In genomic region chr15:26894801-26895229, GRCm38 (mm10) we compare ENCODE assay signal across 8 mouse cellular contexts. TPM values are rescaled to one million over a fixed set of nuclear protein-coding genes. Genes with fewer than 3 reads are reported as not detected.
DNase-seq lines count a peak whose midpoint lies in the region; ATAC-seq and TF ChIP-seq lines count a peak whose summit lies in the region.

No protein-coding gene starts in this region.

- peak overlapping the region; percentile 77 for H3K4me3 ChIP-seq in layer of hippocampus, adult 2 months
- H3K4me3 ChIP-seq in brown adipose tissue, adult 24 weeks (ENCODE audit: insufficient read depth, low read depth, low read length), result peak overlapping the region; percentile 71
- peak overlapping the region; percentile 55 for H3K4me3 ChIP-seq in heart, adult 2 months
- H3K4me3 ChIP-seq in intestine, postnatal 0 days (ENCODE audit: low read depth, low read length), result peak overlapping the region; percentile 68
- H3K4me3 ChIP-seq in liver, embryonic 12.5 days, result peak overlapping the region; percentile 56
- H3K4me3 ChIP-seq in neural tube, embryonic 13.5 days, result peak overlapping the region; percentile 80

- H3K9me3 ChIP-seq in intestine, postnatal 0 days (ENCODE audit: control insufficient read depth), result no peaks in the 10 kb centered on the region
- H3K9me3 ChIP-seq in liver, embryonic 12.5 days (replicated peaks), result no peaks in the 10 kb centered on the region
- no peaks in the 10 kb centered on the region for H3K9me3 ChIP-seq in neural tube, embryonic 13.5 days

- H3K36me3 ChIP-seq in heart, adult 2 months (ENCODE audit: control insufficient read depth, insufficient read depth, low read length), result no peaks in the 10 kb centered on the region; the same call in 1 of the 2 replicates
- no peaks in the 10 kb centered on the region for H3K36me3 ChIP-seq in intestine, postnatal 0 days (ENCODE audit: control insufficient read depth, insufficient read depth)
- H3K36me3 ChIP-seq in liver, embryonic 12.5 days, result no peaks in the 10 kb centered on the region
- no peaks in the 10 kb centered on the region for H3K36me3 ChIP-seq in neural tube, embryonic 13.5 days

- peak overlapping the region; percentile 85 for H3K4me2 ChIP-seq in intestine, postnatal 0 days (replicated peaks; ENCODE audit: low read depth)
- H3K4me2 ChIP-seq in liver, embryonic 12.5 days, result peak overlapping the region; percentile 63
- H3K4me2 ChIP-seq in neural tube, embryonic 13.5 days, result peak overlapping the region; percentile 85

- H3K4me1 ChIP-seq in brown adipose tissue, adult 24 weeks (ENCODE audit: control insufficient read depth, insufficient read depth, insufficient read length, low read length), result peaks cover 2% of the 10 kb centered on the region; the same call in 1 of the 2 replicates
- peaks cover 4% of the 10 kb centered on the region for H3K4me1 ChIP-seq in heart, adult 2 months (ENCODE audit: control insufficient read depth, insufficient read depth, low read length)
- no peaks in the 10 kb centered on the region for H3K4me1 ChIP-seq in intestine, postnatal 0 days (replicated peaks; ENCODE audit: control insufficient read depth, insufficient read depth, low read length)
- no peaks in the 10 kb centered on the region for H3K4me1 ChIP-seq in liver, embryonic 12.5 days
- H3K4me1 ChIP-seq in neural tube, embryonic 13.5 days (replicated peaks), result peaks cover 35% of the 10 kb centered on the region

- ATAC-seq in intestine, postnatal 0 days, result peak; percentile 55
- ATAC-seq in liver, embryonic 12.5 days, result peak; percentile 47; the same call in 1 of the 2 replicates
- peak; percentile 88 for ATAC-seq in neural tube, embryonic 13.5 days (ENCODE audit: low read depth)

- peak overlapping the region; percentile 93 for H3K9ac ChIP-seq in heart, adult 2 months (ENCODE audit: low read depth, low read length)
- H3K9ac ChIP-seq in intestine, postnatal 0 days (ENCODE audit: low read depth, low read length), result peak overlapping the region; percentile 62
- peak overlapping the region; percentile 50 for H3K9ac ChIP-seq in liver, embryonic 12.5 days
- peak overlapping the region; percentile 89 for H3K9ac ChIP-seq in neural tube, embryonic 13.5 days

- WGBS in heart, adult 2 months, result under 1% methylated on average over 28 of the region's 28 CpGs
- 0% methylated on average over 28 of the region's 28 CpGs for WGBS in intestine, postnatal 0 days
- WGBS in liver, embryonic 12.5 days (ENCODE audit: insufficient replicate concordance), result 1% methylated on average over 28 of the region's 28 CpGs
- WGBS in neural tube, embryonic 13.5 days, result 1% methylated on average over 28 of the region's 28 CpGs

- H3K79me2 ChIP-seq in heart, adult 2 months (replicated peaks; ENCODE audit: control insufficient read depth, insufficient read depth, low read length), result no peaks in the 10 kb centered on the region

- no peaks in the 10 kb centered on the region for H3K27me3 ChIP-seq in heart, adult 2 months (ENCODE audit: control insufficient read depth, insufficient read depth, low read length)
- peaks cover 14% of the 10 kb centered on the region; the same call in 1 of the 2 replicates for H3K27me3 ChIP-seq in intestine, postnatal 0 days (replicated peaks; ENCODE audit: control insufficient read depth, insufficient read depth, low read length)
- H3K27me3 ChIP-seq in liver, embryonic 12.5 days (replicated peaks), result peaks cover 35% of the 10 kb centered on the region
- no peaks in the 10 kb centered on the region for H3K27me3 ChIP-seq in neural tube, embryonic 13.5 days

- peak overlapping the region; percentile 77 for H3K27ac ChIP-seq in layer of hippocampus, adult 2 months
- peak overlapping the region; percentile 76 for H3K27ac ChIP-seq in brown adipose tissue, adult 24 weeks (replicated peaks; ENCODE audit: low read depth, low read length)
- peak overlapping the region; percentile 84 for H3K27ac ChIP-seq in heart, adult 2 months
- peak overlapping the region; percentile 84 for H3K27ac ChIP-seq in intestine, postnatal 0 days (ENCODE audit: low read depth, low read length)
- peak overlapping the region; percentile 60 for H3K27ac ChIP-seq in liver, embryonic 12.5 days
- H3K27ac ChIP-seq in neural tube, embryonic 13.5 days (replicated peaks), result peak overlapping the region; percentile 90

- no peak for TF ChIP-seq EP300 in heart, adult 2 months (IDR thresholded peaks at IDR 0.05; ENCODE audit: insufficient read depth, low read depth, low read length)

- TF ChIP-seq CTCF in layer of hippocampus, adult 2 months (conservative IDR thresholded peaks at IDR 0.05), result no peak
- TF ChIP-seq CTCF in heart, adult 2 months (IDR thresholded peaks at IDR 0.05), result no peak
- 0 out of 2 replicates have a peak, but pooled peaks have one; percentile 8 for TF ChIP-seq CTCF in intestine, postnatal 0 days (IDR thresholded peaks at IDR 0.05; ENCODE audit: low read depth)

- intact Hi-C loops in heart, adult 2 months (cut with DNase I), result loop anchor here (1.0 to 5.0 kb wide), 4 partner anchors 73 to 275 kb away; no protein-coding TSS in a partner anchor

- TF ChIP-seq POLR2A in heart, adult 2 months (IDR thresholded peaks at IDR 0.05; ENCODE audit: insufficient read depth, low read depth, low read length), result no peak

- DNase-seq in layer of hippocampus, adult 2 months (ENCODE audit: low spot score in 2 of 2), result peak in 1 of 2 experiments; percentile 27
- DNase-seq in layer of hippocampus, adult 9-10 months (ENCODE audit: low spot score), result no peak
- DNase-seq in heart, adult 2 months, result peak; percentile 62 to 70
- no peak for DNase-seq in thymus, postnatal 36 days

RNA-seq across cellular contexts. Expression of gene Fbxl7, which starts 0.6 kb away (rescaled TPM):
- 1 to 10 TPM; 7.0 to 9.0 TPM for total RNA-seq in layer of hippocampus, adult 2 months (2021)
- polyA plus RNA-seq in brown adipose tissue, adult 24 weeks (2012; ENCODE audit: insufficient read depth, insufficient read length, missing spikeins), result 0.63 and 1.2 TPM in 2 replicates
- total RNA-seq in heart, adult 2 months (2021), result 1 to 10 TPM; 1.9 to 3.0 TPM
- 3.1 and 4.0 TPM in 2 replicates for polyA plus RNA-seq in heart, adult 2 months (2012; rRNA removed)
- polyA plus RNA-seq in intestine, postnatal 0 days (2015; fragmentation: Nextera tagmentation; extraction: Ambion mirVana), result 3.6 and 3.7 TPM in 2 replicates
- 4.0 and 4.1 TPM in 2 replicates for polyA plus RNA-seq in liver, embryonic 12.5 days (2016; fragmentation: Nextera tagmentation; extraction: Ambion mirVana)
- polyA plus RNA-seq in neural tube, embryonic 13.5 days (2015; fragmentation: Nextera tagmentation; extraction: Ambion mirVana), result 12.6 and 14.2 TPM in 2 replicates

Comparison
In these comparisons a context has a peak if more than half of its experiments do, and no peak if none do; other contexts are left out.
1. DNase-seq: peak in heart, adult 2 months (2 of 2); none in layer of hippocampus, adult 9-10 months (single experiment) and thymus, postnatal 36 days (0 of 2).
2. Peak in every context shown above with its lines, with median percentiles within 50 percentile points of each other: H3K27ac ChIP-seq, H3K4me3 ChIP-seq, H3K9ac ChIP-seq, ATAC-seq and H3K4me2 ChIP-seq.